Mouse (Mus musculus) frontal cortex, postnatal 25 days (tissue): ENCODE data around the gene Coq7.

Experiments used
- DNase-seq, 2 experiments: peaks; one replicate each; pipeline ENCODE4 v3.0.0; 2022; ENCODE audit warnings: low spot score in 2 of 2

Coq7 gene

DNA sequence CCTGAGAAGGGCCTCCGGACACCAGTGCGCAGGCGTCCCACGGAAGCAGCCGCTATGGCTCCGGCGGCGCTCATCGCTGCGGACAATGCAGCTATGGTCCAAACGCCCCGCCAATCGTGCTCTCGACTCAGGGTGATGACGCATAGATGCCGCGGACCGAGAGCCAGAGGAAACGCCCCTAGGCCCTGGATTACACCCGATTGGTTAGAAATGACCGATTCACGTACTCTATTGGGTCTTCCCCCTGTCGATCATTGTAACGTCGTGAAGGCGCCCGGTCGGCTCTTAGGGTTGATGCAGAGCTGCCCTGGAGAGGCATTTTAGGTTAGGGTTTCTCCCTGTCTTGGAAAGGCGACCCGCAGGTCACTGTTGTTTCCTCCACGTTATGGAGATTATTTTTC is at the start of gene Coq7:
Gene Coq7 (minus strand): TSS at position 179 of the 401 bp plus-strand sequence.
- DNase-seq: peak; percentile 91 to 95

DNA sequence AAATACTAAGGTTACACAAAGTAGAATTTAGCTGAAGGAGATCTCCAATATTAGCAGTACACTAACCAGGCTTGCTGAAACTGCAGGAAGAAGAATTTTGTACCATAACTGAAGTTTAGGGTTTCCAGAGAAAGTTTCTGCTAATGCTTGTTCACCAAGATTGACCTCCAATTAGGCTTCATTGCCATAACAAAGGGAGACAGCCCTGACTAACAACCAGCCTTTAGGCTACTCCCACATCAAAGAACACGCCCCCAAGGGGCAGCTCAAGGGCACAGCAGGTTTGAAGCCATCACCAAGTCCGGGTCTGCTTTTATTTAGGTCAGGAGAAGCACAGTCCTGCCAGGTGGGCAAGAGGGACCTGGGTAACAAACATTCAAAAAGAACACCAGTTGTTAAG is 46.8 kb upstream of the Coq7 start:
- DNase-seq: no peak

DNA sequence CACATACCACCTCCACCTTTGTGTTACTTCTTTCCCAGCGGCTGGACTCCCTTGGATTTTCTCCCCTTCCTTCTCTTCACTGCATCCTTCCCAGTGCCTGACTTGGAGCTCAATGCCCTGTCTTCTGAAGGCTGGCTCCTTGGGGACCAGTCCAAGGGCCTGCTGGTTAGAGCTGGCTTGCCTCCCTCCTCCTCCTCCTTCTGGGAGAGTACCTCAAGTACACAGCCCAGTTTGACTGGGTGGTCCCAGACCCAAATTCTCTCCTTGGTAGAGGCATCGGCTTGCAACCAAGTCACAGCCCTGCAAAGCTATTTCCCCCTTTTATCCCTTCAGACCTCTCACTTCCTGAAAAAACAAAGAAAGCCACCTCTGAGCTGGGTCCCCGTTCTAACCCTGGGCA is 45.1 kb upstream of the Coq7 start:
- no peak for DNase-seq

DNA sequence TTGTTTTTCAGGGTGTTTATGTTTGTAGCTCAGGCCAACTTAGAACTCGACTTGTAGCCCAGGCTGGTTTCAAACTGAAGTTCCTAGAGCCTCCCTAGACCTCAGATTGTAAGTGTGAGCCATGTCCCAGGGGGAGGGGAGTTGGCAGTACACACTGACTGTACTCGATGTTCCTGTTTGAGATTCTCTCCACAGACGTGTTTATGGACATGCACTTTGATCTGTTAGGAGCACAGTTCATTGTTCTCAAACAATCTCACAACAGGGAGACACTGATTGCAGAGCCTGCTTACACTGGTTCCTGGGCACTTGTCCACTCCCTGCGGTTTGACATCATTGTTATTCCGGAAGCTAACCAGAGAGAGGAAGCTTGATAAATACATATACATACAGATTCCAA is 38.9 kb upstream of the Coq7 start:
- DNase-seq: no peak

DNA sequence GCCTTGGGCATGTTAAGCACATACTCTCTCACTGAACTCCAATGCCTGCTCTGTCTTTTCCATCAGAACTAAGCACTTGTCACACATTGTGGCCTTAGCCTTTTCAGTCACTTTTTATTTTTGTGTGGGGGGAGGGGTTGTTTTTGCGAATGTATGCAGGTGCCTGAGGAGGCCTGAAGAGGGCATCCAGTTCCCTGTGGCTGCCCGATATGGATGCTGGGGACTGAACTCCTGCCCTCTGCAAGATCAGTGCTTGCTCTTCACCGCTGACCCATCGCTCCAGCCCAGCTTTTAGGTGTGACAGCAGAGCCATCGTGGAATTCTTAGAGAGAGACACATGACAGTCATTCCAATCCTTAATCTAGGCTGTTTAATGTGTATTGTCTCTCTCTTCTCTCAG is 38.2 kb upstream of the Coq7 start:
- no peak for DNase-seq

- no peak for DNase-seq
Observed at GRCm38 (mm10) chr7:118569121-118569543, 36.0 kb upstream of the Coq7 start.

GRCm38 (mm10) chr7:118554290-118554689 is 21.1 kb upstream of the Coq7 start:
- DNase-seq: no peak

GRCm38 (mm10) chr7:118553881-118554280 is 20.7 kb upstream of the Coq7 start:
- no peak for DNase-seq

- no peak for DNase-seq
Observed at GRCm38 (mm10) chr7:118547451-118547850, 14.3 kb upstream of the Coq7 start.

GRCm38 (mm10) chr7:118544128-118544527 is 11.0 kb upstream of the Coq7 start:
- no peak for DNase-seq

DNA sequence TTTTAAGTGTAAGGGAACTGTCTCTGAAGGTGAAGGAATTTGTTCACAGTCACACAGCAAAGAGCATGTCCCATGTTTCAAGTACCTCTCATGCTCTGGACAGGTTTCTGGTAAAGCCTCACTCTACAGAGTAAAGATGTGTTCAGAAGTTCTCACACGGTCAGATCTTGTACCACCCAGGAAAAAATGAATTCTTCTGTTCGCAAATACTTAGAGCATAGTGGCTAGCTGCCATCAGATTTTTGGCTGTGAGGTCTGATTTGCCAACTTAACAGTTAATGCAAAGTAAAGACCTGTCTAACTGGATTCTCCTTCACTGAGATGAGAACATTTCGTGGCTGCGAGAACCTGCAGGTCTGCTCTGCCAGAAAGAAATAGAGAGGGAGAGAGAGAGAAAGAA is 1.9 kb upstream of the Coq7 start:
- DNase-seq: no peak

GRCm38 (mm10) chr7:118534326-118534725 is 1.2 kb upstream of the Coq7 start:
- DNase-seq: no peak

GRCm38 (mm10) chr7:118532519-118533177 is 508 bp downstream of the Coq7 start:
- DNase-seq: peak; percentile 98

DNA sequence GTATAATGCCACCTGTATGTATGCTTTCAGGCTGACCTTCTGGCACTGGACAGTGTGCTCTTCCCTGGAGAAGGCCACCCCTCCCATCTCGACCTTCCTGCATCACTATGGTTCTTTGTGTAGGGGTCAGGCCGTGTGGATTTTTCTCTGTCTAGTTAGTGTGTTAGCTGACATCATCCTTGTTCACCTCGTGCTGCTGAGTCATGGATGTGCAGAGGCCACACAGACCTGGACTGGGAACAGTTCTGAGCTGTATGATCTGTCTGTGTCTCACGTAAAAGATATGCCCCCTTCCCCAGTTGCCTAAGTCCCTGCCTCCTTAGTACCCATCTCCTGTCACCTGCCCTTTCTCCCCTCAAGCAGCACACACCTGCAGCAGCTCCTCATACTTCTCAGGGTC is 6.2 kb downstream of the Coq7 start:
- DNase-seq: no peak

GRCm38 (mm10) chr7:118522077-118522476 is 11.1 kb downstream of the Coq7 start:
- no peak for DNase-seq

GRCm38 (mm10) chr7:118519661-118520060 is 13.5 kb downstream of the Coq7 start:
- DNase-seq: no peak

GRCm38 (mm10) chr7:118518687-118519086 is 14.5 kb downstream of the Coq7 start:
- DNase-seq: peak; percentile 34 to 57

DNA sequence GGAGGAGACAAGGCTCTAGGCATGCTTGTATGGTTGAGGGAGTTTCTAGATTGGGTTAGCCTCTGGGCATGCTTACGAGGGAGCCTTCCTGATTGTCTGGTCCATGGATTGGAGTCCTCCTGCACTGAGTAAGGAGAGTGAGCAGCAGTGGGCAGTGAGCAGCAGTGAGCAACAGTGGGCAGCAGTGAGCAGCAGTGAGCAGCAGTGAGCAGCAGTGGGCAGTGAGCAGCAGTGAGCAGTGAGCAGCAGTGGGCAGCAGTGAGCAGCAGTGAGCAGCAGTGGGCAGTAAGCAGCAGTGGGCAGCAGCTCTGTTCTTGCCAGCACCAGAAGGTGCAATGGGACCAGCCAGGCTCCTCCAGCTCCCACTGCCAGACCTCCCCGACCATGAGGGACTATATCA is 15.3 kb downstream of the Coq7 start:
- no peak for DNase-seq

GRCm38 (mm10) chr7:118508556-118508955 is 24.6 kb downstream of the Coq7 start:
- no peak for DNase-seq

- DNase-seq: no peak
Observed at GRCm38 (mm10) chr7:118503844-118504243, 29.3 kb downstream of the Coq7 start.

GRCm38 (mm10) chr7:118502333-118502732 is 30.8 kb downstream of the Coq7 start:
- no peak for DNase-seq

DNA sequence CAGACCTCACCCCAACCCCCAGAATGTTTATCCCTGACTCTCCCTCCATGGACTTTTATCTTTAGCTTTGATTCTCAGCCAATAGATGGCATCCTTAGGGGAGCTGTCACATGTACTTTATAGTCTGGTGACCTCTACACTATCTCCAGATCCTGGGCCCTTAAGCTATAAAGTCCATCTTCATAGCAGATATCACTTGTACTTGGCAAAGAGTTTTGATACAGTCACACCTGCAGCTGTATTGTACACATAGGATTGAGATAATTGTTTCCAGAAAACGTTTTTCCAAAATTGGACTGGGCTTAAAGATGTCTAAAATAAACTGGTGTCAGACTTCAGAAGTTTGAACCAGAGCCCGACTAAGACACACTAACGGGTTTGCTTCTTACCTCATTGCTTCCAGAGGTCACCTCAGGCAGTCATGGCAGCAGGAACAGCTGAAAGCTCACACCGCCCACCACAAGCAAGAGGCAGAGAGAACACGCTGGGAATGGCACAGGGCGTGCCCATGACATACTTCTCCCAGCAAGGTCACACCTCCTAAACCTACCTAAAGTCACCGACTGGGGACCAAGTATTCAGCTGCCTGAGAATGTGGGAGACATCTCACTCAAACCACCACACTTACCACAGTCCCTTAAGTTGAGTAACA is 33.2 kb downstream of the Coq7 start:
- DNase-seq: no peak

- DNase-seq: no peak
Observed at GRCm38 (mm10) chr7:118498984-118499783, 34.0 kb downstream of the Coq7 start.
